Mouse (Mus musculus) T-helper 17 cell (primary cell): Measurements from ENCODE around the gene Rbms3.

Source experiments
- in situ Hi-C, 2 experiments: fragments of 300-600 bp; cut with MboI, MseI; formaldehyde crosslinking; loops; 1 replicate in 1 of 2; 2 replicates in 1 of 2; pipeline ENCODE4 v1.15.1; 2025; ENCODE audit warnings: high pct_unique_total_duplicates in 2 of 2

Rbms3 gene

GRCm38 (mm10) chr9:117065601-117066000, 564.1 kb downstream of the Rbms3 start:
- in situ Hi-C loops = no loop called here

GRCm38 (mm10) chr9:117059586-117059985, 570.1 kb downstream of the Rbms3 start:
- in situ Hi-C loops = no loop called here

GRCm38 (mm10) chr9:117059135-117059534, 570.6 kb downstream of the Rbms3 start:
- in situ Hi-C loops = no loop called here

GRCm38 (mm10) chr9:117051935-117052334, 577.8 kb downstream of the Rbms3 start:
- in situ Hi-C loops = no loop called here

- in situ Hi-C loops = no loop called here
Measured at GRCm38 (mm10) chr9:117048641-117049040, 581.1 kb downstream of the Rbms3 start.

GRCm38 (mm10) chr9:117041993-117042366, 587.7 kb downstream of the Rbms3 start:
- in situ Hi-C loops = no loop called here

GRCm38 (mm10) chr9:117041291-117041992, 588.3 kb downstream of the Rbms3 start:
- in situ Hi-C loops = no loop called here

- in situ Hi-C loops = no loop called here
Measured at GRCm38 (mm10) chr9:117039941-117040453, 589.7 kb downstream of the Rbms3 start.

GRCm38 (mm10) chr9:117032690-117033089, 597.0 kb downstream of the Rbms3 start:
- in situ Hi-C loops = no loop called here

GRCm38 (mm10) chr9:117031237-117031636, 598.5 kb downstream of the Rbms3 start:
- in situ Hi-C loops = no loop called here

- in situ Hi-C loops = no loop called here
Measured at GRCm38 (mm10) chr9:117030837-117031236, 598.9 kb downstream of the Rbms3 start.

- in situ Hi-C loops = no loop called here
Measured at GRCm38 (mm10) chr9:117029953-117030352, 599.8 kb downstream of the Rbms3 start.

GRCm38 (mm10) chr9:117028586-117028985, 601.1 kb downstream of the Rbms3 start:
- in situ Hi-C loops = no loop called here

- in situ Hi-C loops = no loop called here
Measured at GRCm38 (mm10) chr9:117022086-117022485, 607.6 kb downstream of the Rbms3 start.

- in situ Hi-C loops = no loop called here
Measured at GRCm38 (mm10) chr9:117021506-117021905, 608.2 kb downstream of the Rbms3 start.

- in situ Hi-C loops = no loop called here
Measured at GRCm38 (mm10) chr9:117020216-117020615, 609.5 kb downstream of the Rbms3 start.

- in situ Hi-C loops = no loop called here
Measured at GRCm38 (mm10) chr9:117018741-117019163, 611.0 kb downstream of the Rbms3 start.

- in situ Hi-C loops = no loop called here
Measured at GRCm38 (mm10) chr9:117018301-117018700, 611.4 kb downstream of the Rbms3 start.

- in situ Hi-C loops = no loop called here
Measured at GRCm38 (mm10) chr9:117016605-117017319, 613.0 kb downstream of the Rbms3 start.

GRCm38 (mm10) chr9:117013386-117013785, 616.3 kb downstream of the Rbms3 start:
- in situ Hi-C loops = no loop called here

GRCm38 (mm10) chr9:117010801-117011200, 618.9 kb downstream of the Rbms3 start:
- in situ Hi-C loops = no loop called here

GRCm38 (mm10) chr9:117008194-117008593, 621.5 kb downstream of the Rbms3 start:
- in situ Hi-C loops = no loop called here

- in situ Hi-C loops = no loop called here
Measured at GRCm38 (mm10) chr9:117002083-117002482, 627.6 kb downstream of the Rbms3 start.
